Mouse (Mus musculus) erythroblast, embryonic 14.5 days (primary cell): ENCODE measurements around the gene Gm37240.

ENCODE experiments used
- GATA1 ChIP-seq: IDR thresholded peaks from 2 replicates; pipeline ENCODE4 v1.6.1; 2012; ENCODE audit warnings: low read length, inconsistent platforms, mixed read lengths
- TAL1 ChIP-seq: IDR thresholded peaks from 3 replicates; pipeline ENCODE4 v1.6.1; 2012; ENCODE audit warnings: low read length, inconsistent platforms, mixed read lengths

DNA sequence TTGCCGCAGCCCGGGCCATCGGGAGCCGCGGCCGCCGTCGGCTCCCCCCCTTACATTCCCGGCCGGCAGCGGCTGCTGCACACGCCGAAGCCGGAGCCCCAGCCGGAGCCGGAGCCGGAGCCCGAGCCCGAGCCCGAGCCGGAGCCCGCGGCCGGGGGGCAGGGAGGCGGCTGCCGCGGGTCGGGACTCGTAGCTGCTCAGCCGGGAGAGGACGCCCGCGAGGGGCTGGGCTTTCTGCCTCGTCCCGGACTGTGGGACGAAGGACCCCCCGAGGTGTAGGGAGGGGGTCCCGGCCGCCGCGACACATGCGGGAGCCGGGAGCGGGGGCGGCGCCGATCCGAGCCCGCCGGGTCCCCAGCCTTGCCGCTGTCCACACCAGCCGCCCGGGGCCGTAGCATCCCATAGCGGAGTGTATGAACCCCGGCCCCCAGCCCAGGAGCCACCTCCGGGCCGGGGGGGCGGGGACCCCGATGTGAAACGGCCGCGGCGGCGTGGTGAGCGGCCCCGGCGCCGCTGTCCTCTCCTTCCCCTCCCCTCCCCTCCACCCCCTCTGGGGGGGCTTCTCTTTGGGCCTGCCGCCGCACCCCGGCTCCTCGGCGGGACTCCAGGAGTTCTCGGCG, 1072.4 kb downstream of the Gm37240 start, which contains the start of gene Fbxw7:
- TF ChIP-seq TAL1 (no peak), GATA1 (no peak)
